Mouse (Mus musculus) ES-E14 (cell line): Measurements from ENCODE around the gene Tcf25.

Experiments
- CHD2 ChIP-seq: IDR thresholded peaks from 2 replicates; pipeline ENCODE4 v1.6.1; 2014; ENCODE audit warnings: mild to moderate bottlenecking, low read depth, low read length, inconsistent platforms
- HCFC1 ChIP-seq: IDR thresholded peaks from 2 replicates; pipeline ENCODE4 v1.6.1; 2012; ENCODE audit warnings: low read length, inconsistent platforms, borderline replicate concordance; ENCODE audit not compliant: insufficient read depth
- MAFK ChIP-seq: IDR thresholded peaks from 2 replicates; pipeline ENCODE4 v1.6.1; 2014; ENCODE audit warnings: mild to moderate bottlenecking, low read depth, low read length, inconsistent platforms; ENCODE audit not compliant: insufficient read depth
- ZC3H11A ChIP-seq: IDR thresholded peaks from 2 replicates; pipeline ENCODE4 v1.6.1; 2012; ENCODE audit warnings: low read depth, mild to moderate bottlenecking, inconsistent platforms, low read length, borderline replicate concordance
- ZNF384 ChIP-seq: IDR thresholded peaks from 2 replicates; pipeline ENCODE4 v1.6.1; 2012; ENCODE audit warnings: low read depth, low read length, inconsistent platforms

GRCm38 (mm10) chr8:123329350-123329749 lies 44.2 kb upstream of the Tcf25 start:
- TF ChIP-seq ZNF384 (no peak), MAFK (no peak), ZC3H11A (no peak), HCFC1 (no peak), CHD2 (no peak)
